Mouse (Mus musculus): ENCODE results near the gene Myrip. TPM values are rescaled to one million over a fixed set of nuclear protein-coding genes. Genes with fewer than 3 reads are reported as not detected.
A peak's percentile ranks its signal among the peaks of the same experiment; 100 is the strongest.

The Myrip gene
- polyA plus RNA-seq, 1 experiment from 2014 or later, result 0.72 TPM

- Histone ChIP-seq H3K4me3 (ENCODE audit: low read depth, low read length) (no peak overlapping the region), H3K4me1 (ENCODE audit: control insufficient read depth, insufficient read depth, low read length) (no peaks in the 10 kb centered on the region), H3K9ac (ENCODE audit: low read depth, low read length) (no peak overlapping the region), H3K36me3 (ENCODE audit: control insufficient read depth, insufficient read depth, low read length) (no peaks in the 10 kb centered on the region), H3K27me3 (replicated peaks; ENCODE audit: control insufficient read depth, insufficient read depth, low read length) (no peaks in the 10 kb centered on the region), H3K9me3 (ENCODE audit: control insufficient read depth, low read length) (no peaks in the 10 kb centered on the region), H3K27ac (replicated peaks; ENCODE audit: low read depth, low read length) (no peak overlapping the region), H3K4me2 (ENCODE audit: low read depth, low read length) (no peak overlapping the region)
- ATAC-seq (ENCODE audit: low read depth), result no peak
- no peak for DNase-seq (ENCODE audit: low spot score)
- 69% methylated on average over 6 of the region's 6 CpGs for WGBS
Observed at GRCm38 (mm10) chr9:120437266-120437876, 136.1 kb downstream of the Myrip start.

- Histone ChIP-seq H3K9me3 (ENCODE audit: control insufficient read depth, low read length) (no peaks in the 10 kb centered on the region), H3K27me3 (replicated peaks; ENCODE audit: control insufficient read depth, insufficient read depth, low read length) (no peaks in the 10 kb centered on the region), H3K4me2 (ENCODE audit: low read depth, low read length) (no peak overlapping the region), H3K36me3 (ENCODE audit: control insufficient read depth, insufficient read depth, low read length) (no peaks in the 10 kb centered on the region), H3K27ac (replicated peaks; ENCODE audit: low read depth, low read length) (no peak overlapping the region), H3K4me3 (ENCODE audit: low read depth, low read length) (no peak overlapping the region), H3K4me1 (ENCODE audit: control insufficient read depth, insufficient read depth, low read length) (no peaks in the 10 kb centered on the region), H3K9ac (ENCODE audit: low read depth, low read length) (no peak overlapping the region)
- 96% methylated on average over 1 of the region's 1 CpGs for WGBS
- ATAC-seq (ENCODE audit: low read depth), result no peak
- DNase-seq (ENCODE audit: low spot score), result no peak
Observed at GRCm38 (mm10) chr9:120438350-120438749, 137.0 kb downstream of the Myrip start.

- H3K36me3 ChIP-seq (ENCODE audit: control insufficient read depth, insufficient read depth, low read length), result no peaks in the 10 kb centered on the region
- 74% methylated on average over 1 of the region's 1 CpGs for WGBS
Observed at GRCm38 (mm10) chr9:120438781-120439180, 137.5 kb downstream of the Myrip start.

GRCm38 (mm10) chr9:120444642-120445041 lies 143.3 kb downstream of the Myrip start:
- H3K4me1 ChIP-seq (ENCODE audit: control insufficient read depth, insufficient read depth, low read length), result no peaks in the 10 kb centered on the region
- H3K27me3 ChIP-seq (replicated peaks; ENCODE audit: control insufficient read depth, insufficient read depth, low read length), result no peaks in the 10 kb centered on the region
- 87% methylated on average over 9 of the region's 9 CpGs for WGBS
- DNase-seq (ENCODE audit: low spot score), result no peak
- H3K4me2 ChIP-seq (ENCODE audit: low read depth, low read length), result no peak overlapping the region
- H3K36me3 ChIP-seq (ENCODE audit: control insufficient read depth, insufficient read depth, low read length), result no peaks in the 10 kb centered on the region
- H3K4me3 ChIP-seq (ENCODE audit: low read depth, low read length), result no peak overlapping the region
- H3K9ac ChIP-seq (ENCODE audit: low read depth, low read length), result no peak overlapping the region
- no peaks in the 10 kb centered on the region for H3K9me3 ChIP-seq (ENCODE audit: control insufficient read depth, low read length)
- ATAC-seq (ENCODE audit: low read depth), result no peak
- no peak overlapping the region for H3K27ac ChIP-seq (replicated peaks; ENCODE audit: low read depth, low read length)

More at GRCm38 (mm10) chr9:120438781-120439180, 137.5 kb downstream of the Myrip start:
- H3K4me3 ChIP-seq (ENCODE audit: low read depth, low read length), result no peak overlapping the region
- no peak for DNase-seq (ENCODE audit: low spot score)
- H3K27ac ChIP-seq (replicated peaks; ENCODE audit: low read depth, low read length), result no peak overlapping the region
- H3K27me3 ChIP-seq (replicated peaks; ENCODE audit: control insufficient read depth, insufficient read depth, low read length), result no peaks in the 10 kb centered on the region
- H3K9me3 ChIP-seq (ENCODE audit: control insufficient read depth, low read length), result no peaks in the 10 kb centered on the region
- H3K4me2 ChIP-seq (ENCODE audit: low read depth, low read length), result no peak overlapping the region
- no peak for ATAC-seq (ENCODE audit: low read depth)
- H3K9ac ChIP-seq (ENCODE audit: low read depth, low read length), result no peak overlapping the region
- H3K4me1 ChIP-seq (ENCODE audit: control insufficient read depth, insufficient read depth, low read length), result no peaks in the 10 kb centered on the region

GRCm38 (mm10) chr9:120449696-120450329 lies 148.5 kb downstream of the Myrip start:
- no peak overlapping the region for H3K9ac ChIP-seq (ENCODE audit: low read depth, low read length)
- no peaks in the 10 kb centered on the region for H3K9me3 ChIP-seq (ENCODE audit: control insufficient read depth, low read length)
- no peak overlapping the region for H3K4me2 ChIP-seq (ENCODE audit: low read depth, low read length)
- no peak overlapping the region for H3K4me3 ChIP-seq (ENCODE audit: low read depth, low read length)
- DNase-seq (ENCODE audit: low spot score) (no peak), ATAC-seq (ENCODE audit: low read depth) (no peak)
- no peaks in the 10 kb centered on the region for H3K4me1 ChIP-seq (ENCODE audit: control insufficient read depth, insufficient read depth, low read length)
- 72% methylated on average over 6 of the region's 6 CpGs for WGBS
- H3K36me3 ChIP-seq (ENCODE audit: control insufficient read depth, insufficient read depth, low read length), result no peaks in the 10 kb centered on the region
- H3K27me3 ChIP-seq (replicated peaks; ENCODE audit: control insufficient read depth, insufficient read depth, low read length), result no peaks in the 10 kb centered on the region
- no peak overlapping the region for H3K27ac ChIP-seq (replicated peaks; ENCODE audit: low read depth, low read length)

- Histone ChIP-seq H3K36me3 (ENCODE audit: control insufficient read depth, insufficient read depth, low read length) (no peaks in the 10 kb centered on the region), H3K9me3 (ENCODE audit: control insufficient read depth, low read length) (no peaks in the 10 kb centered on the region), H3K27ac (replicated peaks; ENCODE audit: low read depth, low read length) (peak overlapping the region; percentile 81), H3K9ac (ENCODE audit: low read depth, low read length) (peak overlapping the region; percentile 14; the same call in 1 of the 2 replicates), H3K4me1 (ENCODE audit: control insufficient read depth, insufficient read depth, low read length) (peaks cover 15% of the 10 kb centered on the region; the same call in 1 of the 2 replicates), H3K4me3 (ENCODE audit: low read depth, low read length) (no peak overlapping the region), H3K27me3 (replicated peaks; ENCODE audit: control insufficient read depth, insufficient read depth, low read length) (no peaks in the 10 kb centered on the region), H3K4me2 (ENCODE audit: low read depth, low read length) (0 out of 2 replicates have a peak overlapping the region, but pooled peaks have one; percentile 7)
- 12% methylated on average over 9 of the region's 9 CpGs for WGBS
- ATAC-seq (ENCODE audit: low read depth), result peak; percentile 90
- peak; percentile 81 for DNase-seq (ENCODE audit: low spot score)
Observed at GRCm38 (mm10) chr9:120455768-120456655, 154.7 kb downstream of the Myrip start.

GRCm38 (mm10) chr9:120470431-120470830 lies 169.1 kb downstream of the Myrip start:
- H3K27me3 ChIP-seq (replicated peaks; ENCODE audit: control insufficient read depth, insufficient read depth, low read length), result no peaks in the 10 kb centered on the region
- no peak for DNase-seq (ENCODE audit: low spot score)
- no peak overlapping the region for H3K9ac ChIP-seq (ENCODE audit: low read depth, low read length)
- H3K9me3 ChIP-seq (ENCODE audit: control insufficient read depth, low read length), result no peaks in the 10 kb centered on the region
- no peak overlapping the region for H3K4me2 ChIP-seq (ENCODE audit: low read depth, low read length)
- no peak overlapping the region for H3K4me3 ChIP-seq (ENCODE audit: low read depth, low read length)
- WGBS, result 92% methylated on average over 1 of the region's 1 CpGs
- H3K27ac ChIP-seq (replicated peaks; ENCODE audit: low read depth, low read length), result no peak overlapping the region
- H3K36me3 ChIP-seq (ENCODE audit: control insufficient read depth, insufficient read depth, low read length), result no peaks in the 10 kb centered on the region
- no peak for ATAC-seq (ENCODE audit: low read depth)
- H3K4me1 ChIP-seq (ENCODE audit: control insufficient read depth, insufficient read depth, low read length), result no peaks in the 10 kb centered on the region

- Histone ChIP-seq H3K9me3 (ENCODE audit: control insufficient read depth, low read length) (no peaks in the 10 kb centered on the region), H3K36me3 (ENCODE audit: control insufficient read depth, insufficient read depth, low read length) (no peaks in the 10 kb centered on the region), H3K27ac (replicated peaks; ENCODE audit: low read depth, low read length) (no peak overlapping the region), H3K27me3 (replicated peaks; ENCODE audit: control insufficient read depth, insufficient read depth, low read length) (no peaks in the 10 kb centered on the region), H3K9ac (ENCODE audit: low read depth, low read length) (no peak overlapping the region), H3K4me1 (ENCODE audit: control insufficient read depth, insufficient read depth, low read length) (no peaks in the 10 kb centered on the region), H3K4me2 (ENCODE audit: low read depth, low read length) (no peak overlapping the region), H3K4me3 (ENCODE audit: low read depth, low read length) (no peak overlapping the region)
- WGBS, result 80% methylated on average over 3 of the region's 3 CpGs
- no peak for ATAC-seq (ENCODE audit: low read depth)
- DNase-seq (ENCODE audit: low spot score), result no peak
Observed at GRCm38 (mm10) chr9:120481644-120482043, 180.3 kb downstream of the Myrip start.
